Mouse (Mus musculus): Measurements from ENCODE around the gene Fignl2. TPM values are rescaled to one million over a fixed set of nuclear protein-coding genes. Genes with fewer than 3 reads are reported as not detected.
A peak's percentile ranks its signal among the peaks of the same experiment; 100 is the strongest.
"Not testable (repeated sequence)": the region's sequence is repeated elsewhere in the genome, so short reads cannot be mapped to it uniquely, and the experiment has no call there.

Fignl2 gene
- polyA plus RNA-seq, 1 experiment: 2.7 TPM

DNA sequence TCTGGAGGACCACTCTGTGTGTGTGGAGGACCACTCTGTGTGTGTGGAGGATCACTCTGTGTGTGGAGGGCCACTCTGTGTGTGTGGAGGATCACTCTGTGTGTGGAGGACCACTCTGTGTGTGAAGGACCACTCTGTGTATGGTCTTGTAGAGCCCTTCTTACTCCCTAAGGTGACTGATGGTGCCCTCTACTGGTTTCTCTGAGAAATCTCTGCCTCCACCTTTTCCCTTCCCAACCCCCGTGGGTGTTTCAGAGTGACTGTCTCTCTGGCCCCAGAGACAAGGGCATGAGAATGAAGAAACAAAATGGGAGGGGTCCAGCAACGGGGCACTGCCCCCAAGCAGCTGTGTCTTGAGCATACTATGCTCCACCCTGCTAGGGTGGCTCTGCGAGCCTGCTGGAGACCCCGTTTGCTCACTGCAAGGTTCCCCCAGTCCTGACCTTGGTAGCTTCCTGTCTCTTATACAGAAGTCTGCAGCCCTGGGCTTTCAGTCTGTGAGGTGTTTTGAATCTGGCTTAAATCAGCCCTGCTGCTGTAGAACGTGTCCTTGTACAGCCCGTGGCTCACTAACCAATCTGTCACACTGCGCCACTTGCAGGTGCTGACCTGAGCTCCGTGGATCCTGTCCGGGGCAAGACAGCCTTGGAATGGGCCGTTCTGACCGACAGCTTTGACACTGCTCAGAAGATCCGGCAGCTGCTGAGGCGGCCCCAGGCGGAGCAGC is 40.2 kb upstream of the Fignl2 start:
- DNase-seq: peak in 1 of 2 experiments; percentile 16
- TF ChIP-seq CTCF (IDR thresholded peaks at IDR 0.05; ENCODE audit: borderline replicate concordance, insufficient read depth, low read depth, low read length): no peak
- no peak for TF ChIP-seq POLR2A (IDR thresholded peaks at IDR 0.05; ENCODE audit: borderline replicate concordance, insufficient read depth, low read length)
- WGBS: 57% methylated on average over 14 of the region's 14 CpGs
- no peak overlapping the region for H3K27ac ChIP-seq (ENCODE audit: insufficient read depth, low read length)
- no peaks in the 10 kb centered on the region for H3K27me3 ChIP-seq (ENCODE audit: control insufficient read depth, insufficient read depth, low read length)
- no peaks in the 10 kb centered on the region; the same call in 1 of the 2 replicates for H3K4me1 ChIP-seq (ENCODE audit: control insufficient read depth, insufficient read depth, low read length)
- H3K4me3 ChIP-seq (replicated peaks; ENCODE audit: insufficient read depth, low read depth, low read length): no peak overlapping the region

DNA sequence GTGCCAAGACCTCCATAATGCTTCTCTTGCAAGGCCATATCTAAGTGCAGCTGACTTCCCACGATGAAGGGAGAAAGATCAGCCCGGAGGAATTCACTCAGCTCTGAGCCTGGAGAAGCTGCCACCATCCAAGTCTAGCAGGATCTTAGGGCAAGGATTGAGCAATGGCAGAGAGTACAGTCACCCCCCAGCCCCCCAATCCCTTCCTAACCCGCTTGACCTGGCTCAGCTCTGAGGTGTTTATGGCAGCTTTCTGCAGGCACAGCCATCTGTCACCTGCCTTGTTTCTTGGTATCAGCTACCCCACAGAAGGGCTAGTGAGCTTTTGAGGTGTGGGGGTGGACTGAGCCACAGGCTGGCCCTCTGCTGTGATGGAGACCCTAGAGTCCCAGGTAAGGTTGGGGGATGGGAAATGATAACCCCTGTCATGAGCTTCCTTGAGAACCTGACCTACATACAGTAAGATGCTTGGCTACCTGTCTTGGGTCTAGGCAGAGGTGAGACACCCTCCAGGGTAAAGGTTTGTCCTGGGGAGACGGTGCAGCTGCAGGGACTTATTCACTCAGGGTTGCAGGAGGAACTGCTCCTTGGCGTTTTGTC is 37.2 kb upstream of the Fignl2 start, which contains the start of gene Ankrd33:
TSS of gene Ankrd33 (plus strand) at position 245 of the 600 bp plus-strand sequence.
- DNase-seq: no peak
- H3K4me1 ChIP-seq (ENCODE audit: control insufficient read depth, insufficient read depth, low read length): no peaks in the 10 kb centered on the region
- TF ChIP-seq CTCF (IDR thresholded peaks at IDR 0.05; ENCODE audit: borderline replicate concordance, insufficient read depth, low read depth, low read length) (no peak), POLR2A (IDR thresholded peaks at IDR 0.05; ENCODE audit: borderline replicate concordance, insufficient read depth, low read length) (no peak)
- no peak within 1 kb of the TSS for H3K4me3 ChIP-seq (replicated peaks; ENCODE audit: insufficient read depth, low read depth, low read length)
- H3K27ac ChIP-seq (ENCODE audit: insufficient read depth, low read length): no peak within 1 kb of the TSS
- WGBS: 69% methylated on average over 5 of the region's 5 CpGs
- H3K27me3 ChIP-seq (ENCODE audit: control insufficient read depth, insufficient read depth, low read length): no peaks in the 10 kb centered on the region

- not testable (repeated sequence) for H3K27ac ChIP-seq (ENCODE audit: insufficient read depth, low read length); H3K4me3 ChIP-seq (replicated peaks; ENCODE audit: insufficient read depth, low read depth, low read length); H3K4me1 ChIP-seq (ENCODE audit: control insufficient read depth, insufficient read depth, low read length); DNase-seq; H3K27me3 ChIP-seq (ENCODE audit: control insufficient read depth, insufficient read depth, low read length)
- WGBS: 76% methylated on average over 2 of the region's 2 CpGs
Observed at GRCm38 (mm10) chr15:101113778-101114177, 35.4 kb upstream of the Fignl2 start.

DNA sequence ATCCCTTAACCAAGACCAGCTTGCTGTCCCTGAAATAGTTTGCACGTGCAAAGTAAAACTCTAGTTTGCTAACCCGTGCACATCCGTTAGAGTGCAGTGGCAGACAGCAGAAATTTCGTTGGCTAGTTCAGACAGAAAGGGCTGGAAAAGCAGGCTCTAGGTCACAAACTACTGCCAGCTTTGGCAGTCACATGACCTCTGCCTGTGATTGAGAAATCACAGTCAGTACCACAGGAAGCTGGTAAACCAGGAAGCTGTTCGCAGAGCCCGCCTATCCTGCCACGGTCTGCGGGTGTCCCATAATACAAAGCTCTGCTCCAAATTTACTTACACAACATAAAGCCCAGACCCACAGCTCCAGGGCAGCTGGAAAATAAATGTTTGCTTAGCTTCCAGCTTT is 34.8 kb upstream of the Fignl2 start:
- 65% methylated on average over 8 of the region's 8 CpGs for WGBS
- H3K27ac ChIP-seq (ENCODE audit: insufficient read depth, low read length): no peak overlapping the region
- no peak for TF ChIP-seq CTCF (IDR thresholded peaks at IDR 0.05; ENCODE audit: borderline replicate concordance, insufficient read depth, low read depth, low read length)
- TF ChIP-seq POLR2A (IDR thresholded peaks at IDR 0.05; ENCODE audit: borderline replicate concordance, insufficient read depth, low read length): no peak
- no peak overlapping the region for H3K4me3 ChIP-seq (replicated peaks; ENCODE audit: insufficient read depth, low read depth, low read length)
- no peaks in the 10 kb centered on the region for H3K27me3 ChIP-seq (ENCODE audit: control insufficient read depth, insufficient read depth, low read length)
- no peaks in the 10 kb centered on the region for H3K4me1 ChIP-seq (ENCODE audit: control insufficient read depth, insufficient read depth, low read length)
- no peak for DNase-seq

DNA sequence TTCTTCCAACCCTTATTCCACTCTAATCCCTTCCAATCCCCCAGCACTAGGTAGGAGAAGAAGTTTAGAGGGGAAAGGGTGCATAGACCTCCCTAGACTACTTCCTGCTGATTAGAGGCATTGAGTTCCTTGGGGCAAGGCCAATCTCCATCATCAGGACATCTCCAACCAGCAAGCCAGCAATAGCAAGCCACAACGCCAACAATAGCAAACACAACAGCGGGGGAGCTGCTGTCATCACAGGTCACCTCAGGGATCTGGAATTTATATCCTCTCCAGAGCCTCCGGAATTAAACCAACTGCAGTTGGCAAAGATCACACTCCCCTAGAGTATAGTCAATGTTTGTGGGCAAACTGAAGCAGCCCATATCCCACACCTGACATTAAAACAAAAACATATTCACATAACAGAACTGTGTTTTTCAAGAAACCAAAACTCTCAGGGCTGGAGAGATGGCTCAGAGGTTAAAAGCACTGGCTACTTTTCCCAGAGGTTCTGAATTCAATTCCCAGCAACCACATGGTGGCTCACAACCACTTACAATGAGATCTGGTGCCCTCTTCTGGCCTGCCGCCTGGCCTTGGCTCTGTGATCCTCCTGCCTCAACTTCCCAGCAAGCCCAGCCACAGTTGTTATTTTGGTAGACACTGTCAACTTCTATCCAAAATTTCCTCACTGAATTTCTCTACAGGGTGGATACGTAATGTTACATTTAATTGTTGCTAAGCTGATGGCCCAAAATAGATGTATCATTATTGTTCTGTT is 29.7 kb upstream of the Fignl2 start:
- no peak overlapping the region for H3K4me3 ChIP-seq (replicated peaks; ENCODE audit: insufficient read depth, low read depth, low read length)
- 52% methylated on average over 5 of the region's 5 CpGs for WGBS
- DNase-seq: peak; percentile 34 to 52
- no peak for TF ChIP-seq POLR2A (IDR thresholded peaks at IDR 0.05; ENCODE audit: borderline replicate concordance, insufficient read depth, low read length)
- no peak for TF ChIP-seq CTCF (IDR thresholded peaks at IDR 0.05; ENCODE audit: borderline replicate concordance, insufficient read depth, low read depth, low read length)
- H3K27ac ChIP-seq (ENCODE audit: insufficient read depth, low read length): no peak overlapping the region
- no peaks in the 10 kb centered on the region for H3K27me3 ChIP-seq (ENCODE audit: control insufficient read depth, insufficient read depth, low read length)
- H3K4me1 ChIP-seq (ENCODE audit: control insufficient read depth, insufficient read depth, low read length): no peaks in the 10 kb centered on the region

DNA sequence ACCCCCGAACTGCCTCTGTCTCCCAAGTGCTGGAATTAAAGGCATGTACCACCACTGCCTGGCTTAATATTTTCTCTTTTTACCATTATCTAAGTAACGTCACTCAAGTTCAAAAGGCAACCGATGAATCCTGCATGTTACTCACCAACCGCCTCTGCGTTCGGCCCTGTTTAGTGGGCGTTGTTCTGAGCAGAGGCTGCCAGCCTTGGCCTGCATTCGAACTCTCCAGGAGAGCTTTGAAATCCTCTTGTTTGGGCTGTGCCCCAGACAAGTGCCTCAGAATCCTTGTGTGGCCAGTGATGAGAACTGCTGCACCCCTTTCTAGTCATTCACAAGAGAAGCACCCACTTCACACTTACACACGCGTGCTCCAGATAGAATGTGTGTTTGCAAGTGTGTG is 27.6 kb upstream of the Fignl2 start:
- Histone ChIP-seq H3K4me3 (replicated peaks; ENCODE audit: insufficient read depth, low read depth, low read length) (no peak overlapping the region), H3K4me1 (ENCODE audit: control insufficient read depth, insufficient read depth, low read length) (no peaks in the 10 kb centered on the region), H3K27me3 (ENCODE audit: control insufficient read depth, insufficient read depth, low read length) (no peaks in the 10 kb centered on the region), H3K27ac (ENCODE audit: insufficient read depth, low read length) (no peak overlapping the region)
- WGBS: 84% methylated on average over 10 of the region's 10 CpGs
- DNase-seq: no peak
- no peak for TF ChIP-seq POLR2A (IDR thresholded peaks at IDR 0.05; ENCODE audit: borderline replicate concordance, insufficient read depth, low read length)
- TF ChIP-seq CTCF (IDR thresholded peaks at IDR 0.05; ENCODE audit: borderline replicate concordance, insufficient read depth, low read depth, low read length): no peak

- H3K27me3 ChIP-seq (ENCODE audit: control insufficient read depth, insufficient read depth, low read length): no peaks in the 10 kb centered on the region
- no peak for TF ChIP-seq POLR2A (IDR thresholded peaks at IDR 0.05; ENCODE audit: borderline replicate concordance, insufficient read depth, low read length)
- peak; percentile 87 for TF ChIP-seq CTCF (IDR thresholded peaks at IDR 0.05; ENCODE audit: borderline replicate concordance, insufficient read depth, low read depth, low read length)
- no peak overlapping the region for H3K27ac ChIP-seq (ENCODE audit: insufficient read depth, low read length)
- no peaks in the 10 kb centered on the region for H3K4me1 ChIP-seq (ENCODE audit: control insufficient read depth, insufficient read depth, low read length)
- H3K4me3 ChIP-seq (replicated peaks; ENCODE audit: insufficient read depth, low read depth, low read length): peak overlapping the region; percentile 24
- peak; percentile 66 to 79 for DNase-seq
- WGBS: 20% methylated on average over 12 of the region's 12 CpGs
Observed at GRCm38 (mm10) chr15:101105496-101105994, 27.2 kb upstream of the Fignl2 start.

Measured in cerebellum, adult 2 months (tissue).